Comparison of ENCODE assay signal across 24 mouse cellular contexts in the genomic region with DNA sequence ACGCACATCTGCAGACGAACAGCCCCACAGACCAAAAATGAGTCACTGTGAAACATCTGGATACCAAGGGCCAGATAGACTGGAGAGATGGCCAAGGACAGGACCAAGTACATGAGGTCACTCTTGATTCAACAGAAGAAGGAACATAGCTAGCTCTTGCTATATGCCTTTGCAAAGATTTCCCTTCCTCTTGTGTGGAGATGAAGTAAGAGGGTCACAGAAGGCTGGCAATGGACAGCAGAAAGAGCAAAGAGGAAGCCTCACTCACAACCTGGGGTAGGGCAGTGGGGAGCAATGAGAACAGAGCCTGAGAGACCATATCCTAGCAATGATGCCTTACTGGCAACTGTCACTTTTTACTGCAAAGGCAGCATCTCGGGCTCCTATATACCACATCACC.
DNase-seq lines count a peak whose midpoint lies in the region; ATAC-seq and TF ChIP-seq lines count a peak whose summit lies in the region.
"Had no signal": no experiment of that assay in that cellular context is flagged by ENCODE, and none has a peak within 500 bp of the region (broad histone marks: within the 10 kb centered on the region; RNA-seq: fewer than 3 reads in every experiment).

No protein-coding gene starts in this region.

- H3K79me2 ChIP-seq in liver, adult 2 months (ENCODE audit: control insufficient read depth, insufficient read depth, low read length): no peaks in the 10 kb centered on the region

- no peaks in the 10 kb centered on the region; the same call in 1 of the 2 replicates for H3K4me1 ChIP-seq in liver, adult 2 months (ENCODE audit: control insufficient read depth, insufficient read depth, low read length)
- H3K4me1 ChIP-seq in liver, embryonic 12.5 days: no peaks in the 10 kb centered on the region
- H3K4me1 ChIP-seq: forebrain, embryonic 13.5 days; heart, embryonic 15.5 days; hindbrain, embryonic 15.5 days had no signal

- TF ChIP-seq CTCF in liver, adult 2 months (IDR thresholded peaks at IDR 0.05; ENCODE audit: low read depth, low read length): no peak

- no peak for TF ChIP-seq POLR2A in liver, adult 2 months (IDR thresholded peaks at IDR 0.05; ENCODE audit: extremely low read depth, insufficient read depth, low read length)

- H3K9me3 ChIP-seq in liver, embryonic 12.5 days (replicated peaks): no peaks in the 10 kb centered on the region
- H3K9me3 ChIP-seq: embryonic facial prominence, embryonic 10.5 days; forebrain, embryonic 13.5 days; heart, embryonic 15.5 days; hindbrain, embryonic 15.5 days had no signal

- H3K9ac ChIP-seq in liver, adult 2 months (ENCODE audit: low read depth, low read length): no peak overlapping the region
- no peak overlapping the region for H3K9ac ChIP-seq in liver, embryonic 12.5 days
- H3K9ac ChIP-seq: forebrain, embryonic 13.5 days; forebrain, postnatal 0 days; heart, embryonic 15.5 days; hindbrain, embryonic 15.5 days had no signal

- peak; percentile 4 for DNase-seq in liver, adult 2 months (ENCODE audit: extremely low read depth, low read depth, low spot score)
- DNase-seq in lung, postnatal 36 days: peak; percentile 25
- DNase-seq in lung, postnatal 25 days (ENCODE audit: low spot score): no peak
- no peak for DNase-seq in kidney, adult 18-20 months
- DNase-seq in layer of hippocampus, adult 9-11 months: no peak
- DNase-seq: adrenal gland, postnatal 25 days; cerebellum, adult 11 months; cerebellum, adult 9-10 months; cerebellum, postnatal 25 days; forebrain, postnatal 0 days; gastrocnemius, postnatal 36 days; heart, adult 2 months; heart, postnatal 14 days had no signal

- ATAC-seq in liver, embryonic 12.5 days: no peak
- ATAC-seq in hematopoietic stem cell, adult 5-6 weeks (replicated peaks in 1 of 2; ENCODE audit: insufficient read depth in 1 of 2, low FRiP score in 2 of 2, low TSS enrichment in 1 of 2, low read depth in 1 of 2, poor library complexity in 2 of 2, severe bottlenecking in 2 of 2): peak; percentile 40 to 71; a peak in 2 of 4 replicates
- peak; percentile 60 for ATAC-seq in neutrophil, adult 5-6 weeks (ENCODE audit: extremely low read depth, insufficient number of reproducible peaks, low FRiP score, poor library complexity, severe bottlenecking)
- ATAC-seq: activated CD4-positive, CD25-positive, alpha-beta regulatory T cell, adult 4 months; forebrain, embryonic 13.5 days; forebrain, postnatal 0 days; Patski had no signal

- H3K27me3 ChIP-seq in liver, adult 2 months (ENCODE audit: control insufficient read depth, insufficient read depth, low read length): no peaks in the 10 kb centered on the region
- H3K27me3 ChIP-seq in liver, embryonic 12.5 days (replicated peaks): no peaks in the 10 kb centered on the region
- H3K27me3 ChIP-seq: CH12.LX; forebrain, embryonic 13.5 days; heart, embryonic 15.5 days; hindbrain, embryonic 15.5 days; Patski had no signal

- H3K27ac ChIP-seq in liver, adult 2 months (replicated peaks; ENCODE audit: insufficient read depth, low read depth, low read length): no peak overlapping the region
- no peak overlapping the region for H3K27ac ChIP-seq in liver, embryonic 12.5 days
- H3K27ac ChIP-seq: embryonic facial prominence, embryonic 10.5 days; forebrain, embryonic 13.5 days; heart, adult 2 months; heart, embryonic 15.5 days; hindbrain, embryonic 15.5 days had no signal

- no peak overlapping the region for H3K4me2 ChIP-seq in liver, embryonic 12.5 days
- H3K4me2 ChIP-seq: forebrain, embryonic 13.5 days; heart, embryonic 11.5 days; heart, embryonic 15.5 days; hindbrain, embryonic 15.5 days had no signal

- H3K36me3 ChIP-seq in liver, adult 2 months (ENCODE audit: control insufficient read depth, insufficient read depth, low read length): no peaks in the 10 kb centered on the region
- no peaks in the 10 kb centered on the region for H3K36me3 ChIP-seq in liver, embryonic 12.5 days
- H3K36me3 ChIP-seq: embryonic facial prominence, embryonic 10.5 days; heart, embryonic 15.5 days; hindbrain, embryonic 15.5 days had no signal

- no peak overlapping the region for H3K4me3 ChIP-seq in liver, adult 2 months (ENCODE audit: insufficient read depth, low read depth, low read length)
- H3K4me3 ChIP-seq in liver, embryonic 12.5 days: no peak overlapping the region
- H3K4me3 ChIP-seq: embryonic facial prominence, embryonic 10.5 days; forebrain, embryonic 13.5 days; heart, adult 2 months; heart, embryonic 15.5 days; hindbrain, embryonic 15.5 days had no signal

- 100% methylated on average over 3 of the region's 3 CpGs for WGBS in liver, adult 2 months
- WGBS in liver, embryonic 12.5 days (ENCODE audit: insufficient replicate concordance): 74% methylated on average over 3 of the region's 3 CpGs

Comparison
In these comparisons a context has a peak if more than half of its experiments do, and no peak if none do; other contexts are left out.
1. DNase-seq: peak in liver, adult 2 months (single experiment) and lung, postnatal 36 days (single experiment); none in lung, postnatal 25 days (single experiment), kidney, adult 18-20 months (single experiment) and layer of hippocampus, adult 9-11 months (single experiment).